Mouse (Mus musculus): Measurements from ENCODE around the gene Eif4e. TPM values are rescaled to one million over a fixed set of nuclear protein-coding genes. Genes with fewer than 3 reads are reported as not detected.
"Not testable (repeated sequence)": the region's sequence is repeated elsewhere in the genome, so short reads cannot be mapped to it uniquely, and the experiment has no call there.

The Eif4e gene
- polyA plus RNA-seq, 1 experiment from 2014 or later, result 133 TPM

DNA sequence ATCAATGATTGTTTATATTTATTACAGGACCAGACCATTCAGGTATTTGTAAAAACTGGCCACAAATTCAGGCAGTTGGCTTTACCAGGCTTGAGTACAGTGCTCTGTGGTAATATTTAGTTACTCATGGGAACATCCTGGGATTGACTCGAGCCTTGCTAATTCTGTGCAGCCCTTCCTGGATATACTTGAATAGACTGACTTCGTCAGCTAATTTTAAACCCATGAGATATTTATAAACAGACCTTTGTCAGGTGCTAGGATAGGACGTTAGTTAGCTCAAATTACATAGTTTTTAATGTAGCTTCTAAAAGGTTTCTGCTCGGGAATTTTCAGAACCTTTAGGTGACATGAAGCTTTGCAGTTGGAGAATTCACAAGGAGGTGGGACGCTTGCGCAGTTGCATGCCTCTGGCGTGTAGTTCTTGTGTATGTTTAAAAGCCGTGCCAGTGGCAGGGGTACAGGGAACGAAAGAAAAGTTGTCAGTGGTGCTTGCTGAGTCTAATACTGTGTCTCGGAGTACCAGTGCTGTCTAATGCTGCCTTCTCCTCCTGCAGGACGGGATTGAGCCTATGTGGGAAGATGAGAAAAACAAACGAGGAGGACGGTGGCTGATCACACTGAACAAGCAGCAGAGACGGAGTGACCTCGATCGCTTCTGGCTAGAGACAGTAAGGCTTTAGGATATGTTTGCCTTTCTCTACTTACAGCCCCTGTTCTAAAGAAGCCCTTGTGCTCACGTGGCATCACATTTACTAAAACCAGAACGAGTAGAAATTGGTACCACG, 24.6 kb downstream of the Eif4e start:
- no peak for ATAC-seq (ENCODE audit: low read depth)
- 83% methylated on average over 19 of the region's 19 CpGs for whole genome bisulfite sequencing (ENCODE audit: insufficient replicate concordance)
- H3K27me3 ChIP-seq (ENCODE audit: control insufficient read depth, insufficient read depth, low read depth, low read length), result no peaks in the 10 kb centered on the region
- no peak overlapping the region for H3K4me3 ChIP-seq (ENCODE audit: low read depth, low read length)
- H3K4me2 ChIP-seq (ENCODE audit: low read depth, low read length), result no peak overlapping the region
- no peak overlapping the region for H3K9ac ChIP-seq (ENCODE audit: low read depth, low read length)
- H3K27ac ChIP-seq (ENCODE audit: low read length), result no peak overlapping the region
- no peaks in the 10 kb centered on the region for H3K9me3 ChIP-seq (replicated peaks; ENCODE audit: control insufficient read depth, low read length)
- no peaks in the 10 kb centered on the region for H3K4me1 ChIP-seq (ENCODE audit: control insufficient read depth, low read depth, low read length)
- peaks cover 16% of the 10 kb centered on the region for H3K36me3 ChIP-seq (ENCODE audit: control insufficient read depth, insufficient read depth)

DNA sequence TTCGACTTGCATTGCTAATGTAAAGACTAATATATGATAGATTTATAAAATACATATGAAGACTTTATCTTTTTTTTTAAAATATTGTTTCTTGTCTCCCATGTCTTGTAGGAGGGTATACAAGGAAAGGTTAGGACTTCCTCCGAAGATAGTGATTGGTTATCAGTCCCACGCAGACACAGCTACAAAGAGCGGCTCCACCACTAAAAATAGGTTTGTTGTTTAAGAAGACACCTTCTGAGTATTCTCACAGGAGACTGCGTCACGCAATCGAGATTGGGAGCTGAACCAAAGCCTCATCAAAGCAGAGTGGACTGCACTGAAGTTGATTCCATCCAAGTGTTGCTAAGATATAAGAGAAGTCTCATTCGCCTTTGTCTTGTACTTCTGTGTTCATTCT, 29.3 kb downstream of the Eif4e start:
- not testable (repeated sequence) for H3K4me2 ChIP-seq (ENCODE audit: low read depth, low read length); H3K9ac ChIP-seq (ENCODE audit: low read depth, low read length); H3K27ac ChIP-seq (ENCODE audit: low read length); H3K9me3 ChIP-seq (replicated peaks; ENCODE audit: control insufficient read depth, low read length); H3K4me1 ChIP-seq (ENCODE audit: control insufficient read depth, low read depth, low read length); H3K27me3 ChIP-seq (ENCODE audit: control insufficient read depth, insufficient read depth, low read depth, low read length); H3K4me3 ChIP-seq (ENCODE audit: low read depth, low read length)
- peaks cover 27% of the 10 kb centered on the region for H3K36me3 ChIP-seq (ENCODE audit: control insufficient read depth, insufficient read depth)
- WGBS (ENCODE audit: insufficient replicate concordance), result 46% methylated on average over 8 of the region's 8 CpGs
- peak; percentile 72 for ATAC-seq (ENCODE audit: low read depth)

DNA sequence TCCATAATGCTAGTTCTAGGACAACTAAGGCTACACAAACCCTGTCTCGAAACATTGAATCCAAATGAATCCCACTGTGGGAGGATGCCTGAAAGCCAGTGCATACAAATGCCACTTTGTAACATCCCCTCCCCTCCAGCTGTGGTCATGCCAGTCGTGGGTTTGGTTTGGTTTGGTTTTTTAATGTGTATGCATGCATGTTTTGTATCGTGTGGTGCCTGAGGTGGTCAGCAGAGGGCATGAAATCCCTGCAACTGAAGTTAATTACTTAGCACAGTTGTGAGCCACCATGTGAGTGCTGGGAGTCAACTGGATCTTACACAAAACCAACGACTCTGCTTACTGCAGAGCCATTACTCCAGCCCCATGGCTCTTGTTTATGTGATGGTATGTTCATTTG, 32.5 kb downstream of the Eif4e start:
- H3K9ac ChIP-seq (ENCODE audit: low read depth, low read length), result no peak overlapping the region
- WGBS (ENCODE audit: insufficient replicate concordance), result 57% methylated on average over 4 of the region's 4 CpGs
- H3K27me3 ChIP-seq (ENCODE audit: control insufficient read depth, insufficient read depth, low read depth, low read length), result no peaks in the 10 kb centered on the region
- H3K4me2 ChIP-seq (ENCODE audit: low read depth, low read length), result no peak overlapping the region
- ATAC-seq (ENCODE audit: low read depth), result no peak
- no peak overlapping the region for H3K27ac ChIP-seq (ENCODE audit: low read length)
- H3K36me3 ChIP-seq (ENCODE audit: control insufficient read depth, insufficient read depth), result peaks cover 12% of the 10 kb centered on the region
- no peak overlapping the region for H3K4me3 ChIP-seq (ENCODE audit: low read depth, low read length)
- H3K4me1 ChIP-seq (ENCODE audit: control insufficient read depth, low read depth, low read length), result no peaks in the 10 kb centered on the region
- no peaks in the 10 kb centered on the region for H3K9me3 ChIP-seq (replicated peaks; ENCODE audit: control insufficient read depth, low read length)

DNA sequence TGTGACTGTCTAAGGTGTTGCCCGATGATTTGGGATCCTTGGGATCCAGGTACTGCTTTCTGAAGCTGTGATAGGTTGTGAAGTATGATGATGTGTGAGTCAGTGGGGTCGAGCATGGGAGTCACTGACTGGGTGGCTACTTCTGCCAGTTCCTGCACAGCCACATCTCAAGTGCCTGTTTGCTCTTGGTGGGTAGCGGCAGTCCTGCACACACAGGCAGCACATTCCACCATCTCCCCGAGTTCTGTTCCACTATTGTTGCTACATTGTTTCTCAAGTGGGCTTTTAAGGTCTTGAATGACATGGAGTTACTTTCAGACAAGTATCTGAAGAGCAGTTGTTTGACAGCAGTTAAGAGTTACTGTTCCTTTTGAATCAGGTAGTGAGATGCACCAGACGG, 34.3 kb downstream of the Eif4e start:
- no peak overlapping the region for H3K4me3 ChIP-seq (ENCODE audit: low read depth, low read length)
- H3K4me2 ChIP-seq (ENCODE audit: low read depth, low read length), result no peak overlapping the region
- H3K27me3 ChIP-seq (ENCODE audit: control insufficient read depth, insufficient read depth, low read depth, low read length), result no peaks in the 10 kb centered on the region
- H3K9ac ChIP-seq (ENCODE audit: low read depth, low read length), result no peak overlapping the region
- 75% methylated on average over 5 of the region's 5 CpGs for WGBS (ENCODE audit: insufficient replicate concordance)
- H3K27ac ChIP-seq (ENCODE audit: low read length), result no peak overlapping the region
- ATAC-seq (ENCODE audit: low read depth), result no peak
- H3K36me3 ChIP-seq (ENCODE audit: control insufficient read depth, insufficient read depth), result peaks cover 12% of the 10 kb centered on the region
- H3K9me3 ChIP-seq (replicated peaks; ENCODE audit: control insufficient read depth, low read length), result no peaks in the 10 kb centered on the region
- H3K4me1 ChIP-seq (ENCODE audit: control insufficient read depth, low read depth, low read length), result no peaks in the 10 kb centered on the region

DNA sequence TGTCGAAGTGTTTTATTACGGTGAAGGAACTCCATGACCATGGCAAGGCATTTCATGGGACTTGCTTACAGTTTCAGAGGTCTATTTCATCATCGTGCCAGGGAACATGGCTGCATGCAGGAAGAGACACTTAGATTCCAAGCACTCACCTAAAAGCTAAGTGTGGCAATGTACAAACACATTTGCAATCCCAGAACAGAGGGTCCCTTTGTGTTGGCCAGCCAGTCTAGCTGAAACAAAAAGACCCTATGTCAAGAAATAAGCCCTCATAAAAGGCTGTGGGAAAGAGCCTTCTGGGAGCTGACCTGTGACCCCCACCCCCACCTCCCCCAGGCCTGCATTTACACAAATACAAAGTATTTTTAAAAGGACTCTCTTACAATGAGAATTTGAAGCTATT, 34.9 kb downstream of the Eif4e start:
- Histone ChIP-seq H3K4me1 (ENCODE audit: control insufficient read depth, low read depth, low read length) (no peaks in the 10 kb centered on the region), H3K27me3 (ENCODE audit: control insufficient read depth, insufficient read depth, low read depth, low read length) (no peaks in the 10 kb centered on the region), H3K4me3 (ENCODE audit: low read depth, low read length) (no peak overlapping the region), H3K9ac (ENCODE audit: low read depth, low read length) (no peak overlapping the region), H3K27ac (ENCODE audit: low read length) (no peak overlapping the region), H3K9me3 (replicated peaks; ENCODE audit: control insufficient read depth, low read length) (no peaks in the 10 kb centered on the region), H3K4me2 (ENCODE audit: low read depth, low read length) (no peak overlapping the region), H3K36me3 (ENCODE audit: control insufficient read depth, insufficient read depth) (peaks cover 12% of the 10 kb centered on the region)
- no peak for ATAC-seq (ENCODE audit: low read depth)
- 78% methylated on average over 3 of the region's 3 CpGs for WGBS (ENCODE audit: insufficient replicate concordance)

DNA sequence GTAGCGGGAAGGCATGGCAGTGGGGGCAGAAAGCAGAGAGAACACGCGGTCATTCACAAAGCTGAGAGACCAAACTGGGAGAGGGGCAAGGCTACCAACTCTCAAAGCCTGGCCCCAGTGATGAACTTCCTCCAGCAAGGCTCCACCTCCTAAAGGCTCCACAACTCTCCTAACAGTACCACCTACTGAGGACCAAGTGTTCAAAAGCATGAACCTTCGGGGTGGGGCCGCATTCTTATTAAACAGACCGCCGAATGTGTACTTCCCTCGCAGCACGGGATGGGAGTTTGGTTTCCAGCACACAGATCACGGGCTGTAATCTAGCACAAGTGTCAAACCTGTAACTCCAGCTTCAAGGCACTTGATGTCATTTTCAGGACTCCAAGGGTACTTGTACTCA, 52.9 kb downstream of the Eif4e start:
- Histone ChIP-seq H3K9ac (ENCODE audit: low read depth, low read length) (no peak overlapping the region), H3K9me3 (replicated peaks; ENCODE audit: control insufficient read depth, low read length) (peaks cover 4% of the 10 kb centered on the region), H3K27ac (ENCODE audit: low read length) (no peak overlapping the region), H3K4me3 (ENCODE audit: low read depth, low read length) (no peak overlapping the region), H3K27me3 (ENCODE audit: control insufficient read depth, insufficient read depth, low read depth, low read length) (no peaks in the 10 kb centered on the region), H3K4me2 (ENCODE audit: low read depth, low read length) (no peak overlapping the region), H3K4me1 (ENCODE audit: control insufficient read depth, low read depth, low read length) (no peaks in the 10 kb centered on the region), H3K36me3 (ENCODE audit: control insufficient read depth, insufficient read depth) (no peaks in the 10 kb centered on the region)
- no peak for ATAC-seq (ENCODE audit: low read depth)
- 85% methylated on average over 10 of the region's 10 CpGs for WGBS (ENCODE audit: insufficient replicate concordance)

DNA sequence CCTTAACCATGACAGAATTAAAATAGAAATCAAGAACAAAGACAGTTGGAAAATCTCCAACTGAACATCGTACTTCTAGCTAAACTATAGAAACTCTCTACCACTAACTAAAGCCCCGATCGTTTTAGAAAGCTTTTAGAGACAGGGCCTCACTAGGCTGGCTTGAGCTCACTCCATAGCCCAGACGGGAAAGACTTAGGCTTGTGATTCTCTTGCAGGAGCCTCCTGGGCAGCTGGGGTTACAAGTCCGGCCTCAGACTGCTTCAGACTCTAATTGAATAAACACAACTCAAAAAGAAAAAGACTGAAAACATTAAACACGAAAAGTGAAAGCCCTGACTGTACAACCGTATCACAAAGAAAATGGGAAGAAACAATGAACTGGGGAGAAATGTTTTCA, 60.2 kb downstream of the Eif4e start:
- H3K4me1 ChIP-seq (ENCODE audit: control insufficient read depth, low read depth, low read length), result no peaks in the 10 kb centered on the region
- peaks cover 4% of the 10 kb centered on the region for H3K9me3 ChIP-seq (replicated peaks; ENCODE audit: control insufficient read depth, low read length)
- H3K27me3 ChIP-seq (ENCODE audit: control insufficient read depth, insufficient read depth, low read depth, low read length), result no peaks in the 10 kb centered on the region
- no peaks in the 10 kb centered on the region for H3K36me3 ChIP-seq (ENCODE audit: control insufficient read depth, insufficient read depth)
- no peak overlapping the region for H3K27ac ChIP-seq (ENCODE audit: low read length)
- no peak for ATAC-seq (ENCODE audit: low read depth)
- no peak overlapping the region for H3K9ac ChIP-seq (ENCODE audit: low read depth, low read length)
- H3K4me3 ChIP-seq (ENCODE audit: low read depth, low read length), result no peak overlapping the region
- WGBS (ENCODE audit: insufficient replicate concordance), result 58% methylated on average over 7 of the region's 7 CpGs
- no peak overlapping the region for H3K4me2 ChIP-seq (ENCODE audit: low read depth, low read length)

DNA sequence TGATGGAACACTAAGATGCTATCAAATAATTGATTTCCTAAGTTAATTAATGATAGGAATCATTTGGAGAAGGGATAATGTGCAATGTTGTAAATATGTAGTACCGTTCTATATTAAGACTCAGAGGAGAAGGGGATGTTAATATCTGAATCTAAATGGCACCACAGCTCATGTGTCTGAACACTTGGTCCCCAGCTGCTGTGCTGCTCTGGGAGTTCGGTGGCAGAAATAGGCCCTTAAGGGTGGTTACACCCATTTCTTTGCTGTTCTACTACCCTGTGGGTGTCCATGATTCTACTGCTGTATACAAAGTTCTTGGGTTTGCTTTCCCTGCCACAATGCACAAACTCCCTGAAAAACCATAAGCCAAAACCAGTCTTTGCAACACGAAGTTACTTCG, 61.2 kb downstream of the Eif4e start:
- H3K4me2 ChIP-seq (ENCODE audit: low read depth, low read length), result no peak overlapping the region
- H3K36me3 ChIP-seq (ENCODE audit: control insufficient read depth, insufficient read depth), result no peaks in the 10 kb centered on the region
- no peaks in the 10 kb centered on the region for H3K4me1 ChIP-seq (ENCODE audit: control insufficient read depth, low read depth, low read length)
- WGBS (ENCODE audit: insufficient replicate concordance), result 79% methylated on average over 4 of the region's 4 CpGs
- no peak for ATAC-seq (ENCODE audit: low read depth)
- no peaks in the 10 kb centered on the region for H3K27me3 ChIP-seq (ENCODE audit: control insufficient read depth, insufficient read depth, low read depth, low read length)
- no peak overlapping the region for H3K9ac ChIP-seq (ENCODE audit: low read depth, low read length)
- no peak overlapping the region for H3K4me3 ChIP-seq (ENCODE audit: low read depth, low read length)
- no peak overlapping the region for H3K27ac ChIP-seq (ENCODE audit: low read length)
- H3K9me3 ChIP-seq (replicated peaks; ENCODE audit: control insufficient read depth, low read length), result peaks cover 4% of the 10 kb centered on the region

DNA sequence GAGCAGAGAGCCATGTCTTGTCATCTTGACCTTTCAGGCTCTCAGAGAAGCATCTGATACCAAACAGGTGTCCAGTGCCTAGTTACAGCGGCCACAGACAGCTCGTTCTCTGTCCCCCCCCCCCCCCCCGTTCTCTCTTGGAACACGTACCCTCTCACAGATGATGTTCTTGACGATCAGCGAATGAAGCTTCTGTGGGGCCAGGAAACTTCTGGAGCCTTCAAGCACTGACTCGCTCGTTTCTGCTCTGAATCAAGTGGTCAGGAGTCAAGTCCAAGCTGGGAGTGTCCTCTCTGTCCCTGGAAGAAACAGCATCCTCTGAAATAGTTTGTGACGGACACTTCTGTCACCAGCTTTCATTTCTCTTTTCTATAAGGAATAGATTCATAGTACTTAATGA, 62.0 kb downstream of the Eif4e start:
- Histone ChIP-seq H3K4me2 (ENCODE audit: low read depth, low read length) (no peak overlapping the region), H3K27ac (ENCODE audit: low read length) (no peak overlapping the region), H3K27me3 (ENCODE audit: control insufficient read depth, insufficient read depth, low read depth, low read length) (no peaks in the 10 kb centered on the region), H3K4me1 (ENCODE audit: control insufficient read depth, low read depth, low read length) (no peaks in the 10 kb centered on the region), H3K9me3 (replicated peaks; ENCODE audit: control insufficient read depth, low read length) (peaks cover 4% of the 10 kb centered on the region), H3K9ac (ENCODE audit: low read depth, low read length) (no peak overlapping the region), H3K4me3 (ENCODE audit: low read depth, low read length) (no peak overlapping the region), H3K36me3 (ENCODE audit: control insufficient read depth, insufficient read depth) (no peaks in the 10 kb centered on the region)
- ATAC-seq (ENCODE audit: low read depth), result no peak
- 70% methylated on average over 9 of the region's 9 CpGs for WGBS (ENCODE audit: insufficient replicate concordance)

All from liver, embryonic 16.5 days (tissue).